Mouse (Mus musculus) embryo, embryonic 9.5 days (tissue): ENCODE results near the gene Ccdc28b.
A peak's percentile ranks its signal among the peaks of the same experiment; 100 is the strongest.

Experiments
- DNase-seq: peaks from one replicate; pipeline ENCODE4 v3.0.0-alpha.2; 2017; ENCODE audit errors: extremely low spot score

Ccdc28b gene

GRCm38 (mm10) chr4:129585773-129586172 lies 38.0 kb downstream of the Ccdc28b start:
- no peak for DNase-seq

- peak; percentile 87 for DNase-seq
Observed at GRCm38 (mm10) chr4:129584884-129585608, 38.7 kb downstream of the Ccdc28b start.

- DNase-seq: no peak
Observed at GRCm38 (mm10) chr4:129584370-129584769, 39.4 kb downstream of the Ccdc28b start.

- DNase-seq: no peak
Observed at GRCm38 (mm10) chr4:129582251-129582650, 41.5 kb downstream of the Ccdc28b start.

- no peak for DNase-seq
Observed at GRCm38 (mm10) chr4:129580347-129580746, 43.4 kb downstream of the Ccdc28b start.

- DNase-seq: no peak
Observed at GRCm38 (mm10) chr4:129578466-129578865, 45.3 kb downstream of the Ccdc28b start, which contains the start of gene Fam167b. Gene Fam167b (minus strand): TSS chr4:129578549.

GRCm38 (mm10) chr4:129577688-129578087 lies 46.1 kb downstream of the Ccdc28b start:
- DNase-seq: no peak

- peak; percentile 54 for DNase-seq
Observed at GRCm38 (mm10) chr4:129576863-129577491, 46.8 kb downstream of the Ccdc28b start.

- no peak for DNase-seq
Observed at GRCm38 (mm10) chr4:129575171-129575844, 48.4 kb downstream of the Ccdc28b start.

- DNase-seq: no peak
Observed at GRCm38 (mm10) chr4:129573430-129573829, 50.3 kb downstream of the Ccdc28b start, which contains the start of gene Lck. Gene Lck (minus strand): TSS chr4:129573641.

GRCm38 (mm10) chr4:129573093-129573370 lies 50.7 kb downstream of the Ccdc28b start:
- DNase-seq: no peak

- no peak for DNase-seq
Observed at GRCm38 (mm10) chr4:129572236-129573092, 51.3 kb downstream of the Ccdc28b start.

- DNase-seq: no peak
Observed at GRCm38 (mm10) chr4:129571551-129572084, 52.1 kb downstream of the Ccdc28b start.

- DNase-seq: no peak
Observed at GRCm38 (mm10) chr4:129570028-129570427, 53.7 kb downstream of the Ccdc28b start.
